Mouse (Mus musculus) lung, postnatal 0 days (tissue): ENCODE measurements around the gene Ino80e. TPM values are rescaled to one million over a fixed set of nuclear protein-coding genes. Genes with fewer than 3 reads are reported as not detected.
"Not testable (repeated sequence)": the region's sequence is repeated elsewhere in the genome, so short reads cannot be mapped to it uniquely, and the experiment has no call there.

Experiments
- ATAC-seq: fragments of 200-750 bp; cut with Nextera tagmentation; 2 replicates; pipeline ENCODE4 v1.8.0; 2017; ENCODE audit warnings: moderate library complexity
- DNase-seq: peaks from one replicate; pipeline ENCODE4 v3.0.0-alpha.2; 2016; ENCODE audit warnings: low spot score
- H3K27ac ChIP-seq: fragments of 300-500 bp; sonication (generic); 2 replicates; pipeline ENCODE4 v1.5.1; 2014; ENCODE audit warnings: antibody characterized with exemption, mild to moderate bottlenecking, low read length, mixed read lengths
- H3K27me3 ChIP-seq: fragments of 300-500 bp; sonication (generic); replicated peaks from 2 replicates; pipeline ENCODE4 v1.6.1; 2014; ENCODE audit warnings: low read length, mixed read lengths; ENCODE audit not compliant: insufficient read depth
- H3K36me3 ChIP-seq: fragments of 300-500 bp; sonication (generic); 2 replicates; pipeline ENCODE4 v1.6.1; 2014; ENCODE audit warnings: low read length, mixed read lengths; ENCODE audit not compliant: insufficient read depth
- H3K4me1 ChIP-seq: fragments of 300-500 bp; sonication (generic); 2 replicates; pipeline ENCODE4 v1.6.1; 2014; ENCODE audit warnings: antibody characterized with exemption, low read depth, low read length, mixed read lengths; ENCODE audit not compliant: insufficient read depth
- H3K4me2 ChIP-seq: fragments of 300-500 bp; sonication (generic); replicated peaks from 2 replicates; pipeline ENCODE4 v1.6.1; 2014; ENCODE audit warnings: low read depth, mild to moderate bottlenecking, low read length, moderate library complexity, mixed read lengths
- H3K4me3 ChIP-seq: fragments of 300-500 bp; sonication (generic); 2 replicates; pipeline ENCODE4 v1.5.1; 2014; ENCODE audit warnings: low read depth, low read length
- H3K9ac ChIP-seq: fragments of 300-500 bp; sonication (generic); replicated peaks from 2 replicates; pipeline ENCODE4 v1.6.1; 2014; ENCODE audit warnings: low read depth, mild to moderate bottlenecking
- H3K9me3 ChIP-seq: fragments of 300-500 bp; sonication (generic); 2 replicates; pipeline ENCODE4 v1.6.1; 2016; ENCODE audit warnings: low read length, mixed read lengths
- CTCF ChIP-seq: IDR thresholded peaks from 2 replicates; pipeline ENCODE4 v1.5.1; 2016; ENCODE audit warnings: antibody characterized with exemption, mild to moderate bottlenecking
- EP300 ChIP-seq: IDR thresholded peaks from 2 replicates; pipeline ENCODE4 v1.6.1; 2016; ENCODE audit warnings: antibody characterized with exemption, mild to moderate bottlenecking, control low read depth
- WGBS: fragments of 180-500 bp; shearing (Covaris S2); extraction: QIAGEN DNeasy Blood & Tissue Kit; methylation state at CpG from one replicate; pipeline ENCODE4 v1.1.7; 2014; 5-methylcytosine and 5-hydroxymethylcytosine counted together
- polyA plus RNA-seq: library from polyadenylated mRNA; unstranded; fragments of >200 nt; fragmentation: Nextera tagmentation; extraction: Ambion mirVana; gene quantifications from 2 replicates; pipeline ENCODE4 v1.2.1, GENCODE M21; 2015

Ino80e gene
- polyA plus RNA-seq = 52.2 and 54.7 TPM in 2 replicates

DNA sequence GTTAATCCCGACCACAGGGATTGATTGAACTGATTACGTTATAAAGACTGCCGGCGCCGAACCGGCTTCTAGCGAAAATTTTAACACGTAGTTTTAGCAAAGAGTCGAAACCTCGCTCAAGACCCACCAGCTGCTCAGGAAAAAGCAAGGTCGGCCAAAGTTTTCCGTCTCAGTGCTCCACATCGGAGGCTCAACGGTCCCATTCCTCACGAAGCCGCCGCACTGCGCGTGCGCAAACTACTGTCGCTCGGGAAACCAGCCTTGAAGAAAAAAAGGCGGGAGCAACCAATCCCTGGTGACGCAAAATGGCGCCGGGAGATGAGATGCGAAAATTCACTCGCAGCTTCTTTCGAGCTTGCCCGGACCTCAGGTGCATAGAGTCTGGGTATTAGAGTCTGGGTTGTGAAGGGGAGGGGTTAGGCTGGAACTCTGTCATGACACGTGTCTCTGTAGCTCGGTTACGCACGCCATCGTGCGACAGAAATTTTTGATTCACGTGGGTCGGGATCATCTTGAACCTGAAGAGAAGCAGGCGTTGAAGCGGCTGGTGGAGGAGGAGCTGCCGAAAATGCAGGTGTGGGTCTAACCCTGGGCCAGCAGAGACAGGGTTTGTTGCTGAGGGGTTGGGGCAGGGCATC lies at the start of gene Ino80e:
Gene Ino80e, minus strand, starts transcription at position 231 of the 638 bp plus-strand sequence.
- no peaks in the 10 kb centered on the region for H3K27me3 ChIP-seq

DNA sequence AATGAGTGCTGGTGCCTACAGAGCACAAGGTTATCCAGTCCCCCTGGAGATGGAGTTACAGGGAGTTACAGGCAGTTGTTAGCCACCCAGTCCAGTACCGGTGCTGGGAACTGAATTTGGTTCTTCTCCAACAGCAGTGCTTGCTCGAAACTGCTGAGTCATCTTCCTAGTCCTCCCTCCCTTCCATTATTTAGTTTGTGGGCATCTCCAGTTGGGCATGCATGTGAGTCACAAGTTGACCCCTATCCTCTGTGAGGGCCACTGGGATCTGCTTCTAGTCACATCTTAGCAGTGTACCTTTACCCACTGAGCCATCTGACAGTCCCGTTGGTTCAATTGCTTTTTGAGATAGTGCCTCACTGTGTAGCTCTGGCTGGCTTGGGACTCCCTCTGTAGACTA lies 43.4 kb upstream of the Ino80e start:
- H3K27ac ChIP-seq = no peak overlapping the region
- TF ChIP-seq CTCF (no peak), EP300 (no peak)
- no peaks in the 10 kb centered on the region for H3K36me3 ChIP-seq
- H3K27me3 ChIP-seq = no peaks in the 10 kb centered on the region
- no peaks in the 10 kb centered on the region for H3K9me3 ChIP-seq
- no peak overlapping the region for H3K9ac ChIP-seq
- H3K4me3 ChIP-seq = no peak overlapping the region
- DNase-seq (no peak), ATAC-seq (no peak)
- 58% methylated on average over 3 of the region's 3 CpGs for WGBS
- H3K4me2 ChIP-seq = no peak overlapping the region
- no peaks in the 10 kb centered on the region for H3K4me1 ChIP-seq

More for the DNA sequence above, at the start of gene Ino80e:
- no peaks in the 10 kb centered on the region for H3K9me3 ChIP-seq
- peak within 1 kb of the TSS; percentile 44 for H3K9ac ChIP-seq
- H3K27ac ChIP-seq = peak within 1 kb of the TSS; percentile 66; the same call in 1 of the 2 replicates
- WGBS = under 1% methylated on average over 41 of the region's 41 CpGs
- peak; percentile 84 for ATAC-seq
- H3K4me3 ChIP-seq = peak within 1 kb of the TSS; percentile 61
- peaks cover 6% of the 10 kb centered on the region; the same call in 1 of the 2 replicates for H3K4me1 ChIP-seq
- peak; percentile 96 for DNase-seq
- no peak for TF ChIP-seq EP300
- peak; percentile 17; the same call in 1 of the 2 replicates for TF ChIP-seq CTCF
- peaks cover 24% of the 10 kb centered on the region for H3K36me3 ChIP-seq
- peak within 1 kb of the TSS; percentile 71 for H3K4me2 ChIP-seq

- H3K4me3 ChIP-seq, H3K27me3 ChIP-seq, H3K4me2 ChIP-seq, H3K9ac ChIP-seq, H3K27ac ChIP-seq, ATAC-seq, H3K9me3 ChIP-seq, H3K36me3 ChIP-seq, DNase-seq: not testable (repeated sequence)
- H3K4me1 ChIP-seq = peaks cover 13% of the 10 kb centered on the region; the same call in 1 of the 2 replicates
- 95% methylated on average over 7 of the region's 9 CpGs for WGBS
Measured at GRCm38 (mm10) chr7:126899781-126900180, 37.6 kb upstream of the Ino80e start.

GRCm38 (mm10) chr7:126898102-126898990 lies 36.2 kb upstream of the Ino80e start:
- peak overlapping the region; percentile 80 for H3K27ac ChIP-seq

DNA sequence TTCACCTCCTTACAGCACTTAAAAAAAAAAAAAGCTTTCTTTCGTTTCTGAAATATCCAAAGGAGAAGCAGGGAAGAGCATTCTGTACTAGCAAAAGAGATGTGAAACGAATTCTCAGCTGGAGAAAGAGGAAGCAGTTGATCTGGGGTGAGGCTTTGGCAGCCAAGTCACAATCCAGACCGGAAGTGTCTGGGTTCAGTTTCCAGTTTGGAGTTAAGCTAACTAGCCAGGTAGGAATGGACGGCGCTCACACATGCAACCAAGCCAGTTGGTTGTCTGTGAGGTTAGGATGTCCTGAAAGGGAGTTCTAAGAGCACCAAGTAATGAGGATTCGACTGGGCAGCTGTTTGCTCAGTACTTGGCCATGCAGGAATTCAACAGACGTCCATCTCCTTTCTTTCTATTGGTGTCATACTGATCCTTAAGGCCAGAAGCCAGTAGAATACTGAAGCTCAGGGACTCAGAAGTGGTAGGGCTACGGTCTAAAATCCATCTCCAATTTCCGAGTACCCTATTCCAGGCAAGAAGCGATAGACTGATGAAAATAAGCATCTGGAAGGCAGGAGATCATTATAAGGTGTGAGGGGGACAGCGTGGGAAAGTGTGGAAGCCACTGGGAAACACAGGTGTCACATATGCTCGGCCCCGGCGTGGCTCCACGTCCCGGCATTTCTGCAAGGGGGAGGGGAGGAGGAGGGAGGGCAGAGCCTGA lies 35.4 kb upstream of the Ino80e start:
- whole genome bisulfite sequencing = 16% methylated on average over 16 of the region's 16 CpGs
- peak overlapping the region; percentile 68 for H3K9ac ChIP-seq
- no peaks in the 10 kb centered on the region for H3K36me3 ChIP-seq
- H3K4me2 ChIP-seq = peak overlapping the region; percentile 87
- peak overlapping the region; percentile 80 for H3K27ac ChIP-seq
- TF ChIP-seq CTCF (no peak), EP300 (no peak)
- H3K9me3 ChIP-seq = no peaks in the 10 kb centered on the region
- H3K4me3 ChIP-seq = peak overlapping the region; percentile 73
- DNase-seq (peak; percentile 59), ATAC-seq (peak; percentile 67)
- peaks cover 13% of the 10 kb centered on the region; the same call in 1 of the 2 replicates for H3K4me1 ChIP-seq
- H3K27me3 ChIP-seq = no peaks in the 10 kb centered on the region

More at GRCm38 (mm10) chr7:126898102-126898990, 36.2 kb upstream of the Ino80e start:
- TF ChIP-seq EP300 (no peak), CTCF (no peak)
- H3K4me1 ChIP-seq = peaks cover 13% of the 10 kb centered on the region; the same call in 1 of the 2 replicates
- H3K9me3 ChIP-seq = no peaks in the 10 kb centered on the region
- no peaks in the 10 kb centered on the region for H3K36me3 ChIP-seq
- H3K4me3 ChIP-seq = peak overlapping the region; percentile 73
- WGBS = 11% methylated on average over 34 of the region's 37 CpGs
- ATAC-seq (peak; percentile 98), DNase-seq (peak; percentile 97)
- no peaks in the 10 kb centered on the region for H3K27me3 ChIP-seq
- peak overlapping the region; percentile 87 for H3K4me2 ChIP-seq
- peak overlapping the region; percentile 68 for H3K9ac ChIP-seq

DNA sequence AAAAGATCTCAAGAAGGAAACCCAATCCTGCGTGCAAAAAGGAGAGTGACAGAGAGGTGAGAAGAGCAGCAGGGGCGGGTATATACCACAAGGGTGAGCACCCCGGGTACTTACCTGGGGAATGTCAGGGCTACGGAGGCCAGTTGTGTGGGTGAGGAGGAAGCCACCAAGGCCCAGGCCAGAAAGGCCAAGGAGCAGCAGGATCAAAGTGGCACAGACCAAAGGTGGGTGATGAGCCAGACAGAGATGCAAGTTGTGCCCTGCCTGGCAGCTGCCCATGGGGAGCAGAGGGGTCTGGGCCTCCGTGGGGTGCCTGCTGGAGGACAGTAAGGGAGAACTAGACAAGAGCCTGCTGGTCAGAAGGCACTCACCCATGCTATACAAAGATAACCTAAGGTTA lies 34.7 kb upstream of the Ino80e start:
- H3K4me1 ChIP-seq = peaks cover 13% of the 10 kb centered on the region; the same call in 1 of the 2 replicates
- H3K36me3 ChIP-seq = no peaks in the 10 kb centered on the region
- H3K9ac ChIP-seq = no peak overlapping the region
- DNase-seq (no peak), ATAC-seq (no peak)
- H3K4me2 ChIP-seq = peak overlapping the region; percentile 87
- peak overlapping the region; percentile 80 for H3K27ac ChIP-seq
- H3K27me3 ChIP-seq = no peaks in the 10 kb centered on the region
- WGBS = 82% methylated on average over 5 of the region's 5 CpGs
- no peaks in the 10 kb centered on the region for H3K9me3 ChIP-seq
- H3K4me3 ChIP-seq = no peak overlapping the region
- TF ChIP-seq CTCF = no peak
- TF ChIP-seq EP300 = no peak
